Mouse (Mus musculus) yolk sac, embryonic 10.5 days (tissue): Measurements from ENCODE around the gene Mif4gd.

Source experiments
- DNase-seq: peaks from one replicate; pipeline ENCODE4 v3.0.0-alpha.2; 2017; ENCODE audit warnings: low spot score

Mif4gd gene

DNA sequence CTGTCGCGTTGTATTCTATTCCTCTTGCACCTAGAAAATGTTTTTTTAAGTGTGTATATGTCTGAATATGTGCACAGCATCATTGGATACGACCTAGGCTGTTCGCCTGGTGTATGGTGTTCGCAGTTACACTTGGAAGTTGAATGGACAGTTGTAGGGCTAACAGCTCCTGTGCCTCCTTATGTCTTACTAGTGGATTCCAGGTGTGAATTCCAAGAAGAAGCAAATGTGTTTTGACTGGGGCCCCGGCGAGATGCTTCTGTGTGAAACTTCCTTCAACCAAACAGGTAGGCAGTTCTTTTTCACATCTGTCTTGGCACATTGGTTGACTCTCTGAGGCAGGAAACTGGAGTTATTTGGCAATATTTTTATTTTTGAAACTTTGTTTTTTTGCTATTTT is 47.8 kb downstream of the Mif4gd start:
- DNase-seq: no peak

GRCm38 (mm10) chr11:115564064-115564809 is 48.5 kb downstream of the Mif4gd start, which contains the start of gene Nup85:
TSS of gene Nup85 (plus strand) at chr11:115564434.
- peak; percentile 99 for DNase-seq

DNA sequence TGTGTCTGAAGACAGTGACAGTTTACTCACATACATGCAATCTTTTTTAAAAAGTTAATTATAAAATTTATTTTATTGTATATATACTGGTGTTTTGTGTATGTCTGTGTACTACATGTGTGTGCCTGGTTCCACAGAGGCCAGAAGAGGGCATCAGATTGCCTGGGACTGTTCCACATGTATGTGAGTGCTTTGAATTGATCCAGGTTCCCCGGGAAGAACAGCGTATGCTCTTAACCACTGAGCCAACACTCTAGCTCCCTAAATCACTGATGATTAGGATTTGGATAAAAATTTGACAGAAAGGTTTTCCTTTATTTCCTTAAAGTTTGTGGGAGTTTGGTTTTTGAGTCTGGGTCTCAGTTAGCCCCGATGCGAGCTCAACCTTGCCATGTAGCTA is 49.4 kb downstream of the Mif4gd start:
- DNase-seq: no peak
